Mouse (Mus musculus): ENCODE measurements around the gene Crybb1. TPM values are rescaled to one million over a fixed set of nuclear protein-coding genes. Genes with fewer than 3 reads are reported as not detected.

The Crybb1 gene
- polyA plus RNA-seq, 1 experiment from 2014 or later, result 2.9 TPM

DNA sequence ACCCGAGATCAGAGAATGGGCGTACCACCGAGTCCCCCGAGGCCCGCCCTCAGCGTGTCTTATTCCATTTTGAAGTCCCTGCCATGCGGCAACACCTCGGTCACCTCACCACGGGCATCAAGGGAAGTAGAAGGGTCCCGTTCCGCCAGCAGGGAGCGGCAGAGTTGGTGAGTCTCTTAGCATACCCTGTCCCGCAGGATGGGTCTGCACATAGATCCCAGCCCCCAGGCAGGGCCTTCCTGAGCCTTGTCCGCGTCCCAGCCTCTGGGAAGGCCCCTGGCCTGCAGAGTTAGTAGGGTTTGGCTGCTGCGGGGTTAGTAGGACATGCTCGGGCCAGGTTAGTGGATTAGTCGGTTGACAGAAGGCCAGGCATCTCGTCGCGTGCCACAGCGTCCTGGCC lies 38.6 kb upstream of the Crybb1 start:
- Histone ChIP-seq H3K9me3 (no peaks in the 10 kb centered on the region), H3K27me3 (replicated peaks) (no peaks in the 10 kb centered on the region), H3K9ac (peak overlapping the region; percentile 30; the same call in 1 of the 2 replicates), H3K27ac (peak overlapping the region; percentile 57), H3K4me1 (peaks cover 84% of the 10 kb centered on the region), H3K36me3 (peaks cover 41% of the 10 kb centered on the region), H3K4me3 (no peak overlapping the region), H3K4me2 (replicated peaks) (peak overlapping the region; percentile 25; the same call in 1 of the 2 replicates)
- 55% methylated on average over 22 of the region's 22 CpGs for WGBS
- ATAC-seq (ENCODE audit: low FRiP score, low read depth), result no peak

DNA sequence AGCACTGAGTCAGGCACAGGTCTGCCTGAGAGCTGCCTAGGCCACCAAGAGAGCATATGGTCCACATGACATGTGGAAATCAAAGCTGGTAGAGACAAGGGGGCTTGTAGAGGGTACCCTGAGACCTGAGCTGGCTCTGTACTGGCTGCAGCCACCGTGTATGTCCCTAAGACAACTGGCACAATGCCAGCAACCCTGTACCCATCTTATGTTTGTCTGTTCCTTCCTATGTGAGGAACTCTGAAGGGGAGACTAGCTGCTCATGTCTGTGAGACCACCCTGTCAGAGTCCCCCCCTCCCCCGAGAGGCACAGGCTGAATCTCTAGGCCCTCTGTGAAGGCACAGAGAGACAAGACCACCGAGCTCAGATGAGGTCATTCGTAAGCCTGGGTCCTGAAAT lies 36.9 kb upstream of the Crybb1 start:
- no peak overlapping the region for H3K4me3 ChIP-seq
- no peak for ATAC-seq (ENCODE audit: low FRiP score, low read depth)
- peaks cover 92% of the 10 kb centered on the region for H3K4me1 ChIP-seq
- no peak overlapping the region for H3K9ac ChIP-seq
- H3K9me3 ChIP-seq, result no peaks in the 10 kb centered on the region
- 69% methylated on average over 4 of the region's 4 CpGs for WGBS
- no peaks in the 10 kb centered on the region for H3K27me3 ChIP-seq (replicated peaks)
- H3K27ac ChIP-seq, result peak overlapping the region; percentile 34
- no peak overlapping the region for H3K4me2 ChIP-seq (replicated peaks)
- H3K36me3 ChIP-seq, result peaks cover 56% of the 10 kb centered on the region

DNA sequence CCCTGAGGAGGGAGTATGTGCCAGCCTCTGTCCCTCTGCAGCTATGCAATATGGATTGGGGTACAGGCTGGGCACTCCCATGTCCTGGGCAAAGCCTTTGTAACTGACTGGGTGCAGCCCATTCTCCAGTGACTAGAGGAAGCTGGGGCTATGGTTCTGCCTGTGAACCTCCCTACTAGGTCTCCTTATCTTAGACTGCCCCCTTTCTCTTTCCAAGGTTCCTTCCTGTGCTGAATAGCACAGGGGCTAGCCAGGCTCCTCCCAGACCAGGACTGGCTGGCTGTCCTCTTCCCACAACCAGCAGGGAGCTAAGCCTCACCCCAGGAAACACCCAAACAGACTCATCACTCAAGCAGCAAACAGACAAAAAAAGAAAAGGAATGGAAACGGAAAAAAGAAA lies 36.2 kb upstream of the Crybb1 start:
- no peaks in the 10 kb centered on the region for H3K27me3 ChIP-seq (replicated peaks)

DNA sequence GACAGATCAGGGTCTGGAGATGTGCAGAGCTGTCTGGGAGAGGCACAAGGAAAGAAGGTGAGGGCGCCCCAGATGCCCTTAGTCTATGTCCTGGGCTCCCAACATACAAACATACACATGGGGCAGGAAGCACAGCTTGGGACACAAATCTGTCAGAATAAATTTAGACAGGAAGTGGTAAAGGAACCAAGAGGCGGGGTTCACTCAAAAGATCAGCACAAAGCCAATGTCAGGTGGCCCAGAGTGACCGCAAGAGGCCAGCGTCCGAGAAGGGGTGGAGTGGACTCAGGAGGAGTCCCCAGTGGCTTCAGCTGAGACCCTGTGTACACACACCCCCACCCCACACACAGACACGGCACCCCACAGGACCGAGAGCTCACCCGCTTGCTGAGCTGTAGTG lies 35.4 kb upstream of the Crybb1 start:
- H3K4me1 ChIP-seq, result peaks cover 92% of the 10 kb centered on the region
- H3K9ac ChIP-seq, result no peak overlapping the region
- no peak overlapping the region for H3K4me3 ChIP-seq
- peaks cover 67% of the 10 kb centered on the region for H3K36me3 ChIP-seq
- H3K4me2 ChIP-seq (replicated peaks), result 0 out of 2 replicates have a peak overlapping the region, but pooled peaks have one; percentile 14
- no peak for ATAC-seq (ENCODE audit: low FRiP score, low read depth)
- 0 out of 2 replicates have a peak overlapping the region, but pooled peaks have one; percentile 22 for H3K27ac ChIP-seq
- no peaks in the 10 kb centered on the region for H3K27me3 ChIP-seq (replicated peaks)
- whole genome bisulfite sequencing, result 79% methylated on average over 8 of the region's 8 CpGs
- H3K9me3 ChIP-seq, result no peaks in the 10 kb centered on the region

More for the DNA sequence above, 36.2 kb upstream of the Crybb1 start:
- H3K36me3 ChIP-seq, result peaks cover 64% of the 10 kb centered on the region
- peaks cover 92% of the 10 kb centered on the region for H3K4me1 ChIP-seq
- 0 out of 2 replicates have a peak overlapping the region, but pooled peaks have one; percentile 23 for H3K9ac ChIP-seq
- WGBS, result 8% methylated on average over 1 of the region's 1 CpGs
- H3K27ac ChIP-seq, result 0 out of 2 replicates have a peak overlapping the region, but pooled peaks have one; percentile 5
- H3K9me3 ChIP-seq, result no peaks in the 10 kb centered on the region
- no peak overlapping the region for H3K4me3 ChIP-seq
- ATAC-seq (ENCODE audit: low FRiP score, low read depth), result no peak
- 0 out of 2 replicates have a peak overlapping the region, but pooled peaks have one; percentile 1 for H3K4me2 ChIP-seq (replicated peaks)

DNA sequence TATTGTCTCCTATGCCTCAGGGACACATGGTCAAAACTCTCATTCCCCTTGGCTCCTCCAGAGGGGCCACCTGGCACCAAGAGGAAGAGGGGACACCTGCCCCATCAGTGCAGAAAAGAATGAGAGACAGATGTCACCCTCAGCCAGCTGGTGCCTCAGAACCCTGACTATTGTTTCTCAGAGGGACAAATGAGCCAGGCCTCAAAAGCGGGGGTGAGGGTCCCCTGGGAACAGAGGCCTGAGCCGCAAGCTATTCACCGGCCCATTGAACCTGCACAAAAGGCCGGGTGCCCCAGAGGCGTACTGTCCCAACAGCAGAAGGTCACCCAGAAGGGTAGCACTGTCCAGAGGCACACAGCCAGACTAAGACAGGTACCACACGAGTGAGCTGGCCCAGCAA lies 30.0 kb upstream of the Crybb1 start:
- 14% methylated on average over 6 of the region's 6 CpGs for WGBS
- ATAC-seq (ENCODE audit: low FRiP score, low read depth), result peak; percentile 22; the same call in 1 of the 2 replicates
- H3K4me3 ChIP-seq, result peak overlapping the region; percentile 67
- H3K9ac ChIP-seq, result peak overlapping the region; percentile 81
- peaks cover 71% of the 10 kb centered on the region for H3K4me1 ChIP-seq
- H3K27ac ChIP-seq, result peak overlapping the region; percentile 51; the same call in 1 of the 2 replicates
- no peaks in the 10 kb centered on the region for H3K9me3 ChIP-seq
- 0 out of 2 replicates have a peak, but pooled peaks cover 4% of the 10 kb centered on the region for H3K27me3 ChIP-seq (replicated peaks)
- peaks cover 39% of the 10 kb centered on the region for H3K36me3 ChIP-seq
- peak overlapping the region; percentile 83 for H3K4me2 ChIP-seq (replicated peaks)

DNA sequence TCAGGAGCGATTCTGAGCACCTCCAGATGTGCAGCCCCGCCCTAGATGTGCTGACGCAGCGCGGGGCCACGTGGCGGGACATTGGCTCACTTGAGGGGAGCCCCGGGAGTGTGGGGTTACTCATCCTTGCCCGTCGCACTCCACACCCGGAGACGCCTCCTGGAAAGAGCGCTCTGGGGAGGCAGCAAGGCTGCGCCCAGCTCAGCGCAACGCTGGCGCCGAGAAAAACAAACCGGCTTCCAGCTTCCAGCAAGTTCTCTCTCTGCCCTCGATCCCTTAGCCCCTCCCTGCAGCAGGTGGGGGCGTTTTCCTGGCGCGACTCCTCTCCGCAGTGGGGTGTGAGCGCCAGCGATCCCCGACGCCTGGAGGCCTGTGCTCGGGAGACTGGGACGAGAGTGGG lies 28.3 kb upstream of the Crybb1 start:
- Histone ChIP-seq H3K27me3 (replicated peaks) (0 out of 2 replicates have a peak, but pooled peaks cover 4% of the 10 kb centered on the region), H3K4me3 (peak overlapping the region; percentile 67), H3K9ac (peak overlapping the region; percentile 81), H3K4me1 (peaks cover 65% of the 10 kb centered on the region), H3K36me3 (peaks cover 24% of the 10 kb centered on the region), H3K9me3 (no peaks in the 10 kb centered on the region), H3K27ac (peak overlapping the region; percentile 98), H3K4me2 (replicated peaks) (peak overlapping the region; percentile 83)
- ATAC-seq (ENCODE audit: low FRiP score, low read depth), result no peak
- 2% methylated on average over 30 of the region's 30 CpGs for WGBS

DNA sequence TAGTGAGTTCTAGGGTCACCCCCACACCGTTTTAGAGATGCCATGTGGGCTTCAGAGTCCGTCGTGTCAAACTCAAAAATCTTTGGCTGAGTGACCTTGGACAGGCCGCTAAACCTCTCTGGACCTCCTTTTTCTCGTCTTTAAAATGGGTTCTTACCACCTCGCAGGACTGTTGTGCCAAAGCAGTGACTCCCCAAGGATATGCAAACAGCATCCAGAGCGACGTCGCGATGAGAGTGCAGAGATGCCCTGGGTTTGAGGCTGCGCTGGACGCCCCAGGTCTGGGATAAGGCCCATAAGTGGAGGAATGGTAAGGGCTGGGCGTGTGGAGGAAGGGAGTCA lies 27.7 kb upstream of the Crybb1 start:
- ATAC-seq (ENCODE audit: low FRiP score, low read depth), result no peak; the same call in 1 of the 2 replicates
- no peaks in the 10 kb centered on the region for H3K9me3 ChIP-seq
- peak overlapping the region; percentile 98 for H3K27ac ChIP-seq
- peaks cover 60% of the 10 kb centered on the region for H3K4me1 ChIP-seq
- H3K36me3 ChIP-seq, result peaks cover 19% of the 10 kb centered on the region
- peak overlapping the region; percentile 83 for H3K4me2 ChIP-seq (replicated peaks)
- 0 out of 2 replicates have a peak, but pooled peaks cover 4% of the 10 kb centered on the region for H3K27me3 ChIP-seq (replicated peaks)
- H3K9ac ChIP-seq, result peak overlapping the region; percentile 81
- 1% methylated on average over 13 of the region's 13 CpGs for WGBS
- peak overlapping the region; percentile 67 for H3K4me3 ChIP-seq

DNA sequence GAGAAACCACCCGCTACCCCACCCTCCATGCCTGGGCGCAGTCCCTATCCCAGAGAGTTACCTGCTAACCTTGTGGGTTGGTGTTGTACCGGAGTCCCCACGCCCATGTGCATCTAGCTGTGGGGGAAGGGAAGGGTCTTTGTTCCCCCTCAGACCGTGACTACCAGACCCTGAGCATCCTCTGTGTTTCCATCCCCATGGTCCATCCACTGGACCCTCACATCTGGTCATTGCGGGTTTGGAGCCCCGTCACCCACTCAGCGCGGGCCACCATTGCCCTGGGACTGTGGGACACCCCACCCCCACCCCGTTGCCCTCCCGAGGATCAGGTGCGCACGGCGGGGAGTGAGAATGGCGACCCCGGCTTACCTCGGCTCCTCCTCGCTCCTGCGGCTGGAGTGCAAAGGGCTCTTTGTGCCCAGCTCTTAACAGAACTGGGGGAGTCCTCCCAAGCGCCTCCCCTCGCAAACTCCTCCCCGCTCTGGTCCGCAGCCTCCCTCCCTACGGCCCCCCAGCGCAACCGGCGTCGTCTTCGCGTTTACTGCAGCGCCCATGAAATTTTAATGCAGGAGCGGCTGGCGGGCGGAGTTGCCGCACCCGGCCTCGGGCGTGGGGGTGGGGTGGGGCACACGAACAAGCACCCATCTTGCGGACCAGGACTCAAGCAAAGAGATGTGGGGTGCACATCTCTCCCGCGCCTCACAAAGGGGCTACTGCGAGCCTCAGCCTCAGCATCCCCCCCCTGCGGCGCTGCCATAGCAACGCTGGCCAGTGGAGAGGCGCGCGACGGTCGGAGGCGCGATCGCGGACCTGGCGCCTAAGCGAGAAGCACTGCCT lies 27.2 kb upstream of the Crybb1 start:
- H3K4me1 ChIP-seq, result peaks cover 54% of the 10 kb centered on the region
- peak overlapping the region; percentile 81 for H3K9ac ChIP-seq
- under 1% methylated on average over 57 of the region's 57 CpGs for WGBS
- H3K4me3 ChIP-seq, result peak overlapping the region; percentile 67
- H3K9me3 ChIP-seq, result no peaks in the 10 kb centered on the region
- peak overlapping the region; percentile 83 for H3K4me2 ChIP-seq (replicated peaks)
- ATAC-seq (ENCODE audit: low FRiP score, low read depth), result peak; percentile 86
- peaks cover 13% of the 10 kb centered on the region for H3K36me3 ChIP-seq
- peak overlapping the region; percentile 98 for H3K27ac ChIP-seq
- 0 out of 2 replicates have a peak, but pooled peaks cover 4% of the 10 kb centered on the region for H3K27me3 ChIP-seq (replicated peaks)

DNA sequence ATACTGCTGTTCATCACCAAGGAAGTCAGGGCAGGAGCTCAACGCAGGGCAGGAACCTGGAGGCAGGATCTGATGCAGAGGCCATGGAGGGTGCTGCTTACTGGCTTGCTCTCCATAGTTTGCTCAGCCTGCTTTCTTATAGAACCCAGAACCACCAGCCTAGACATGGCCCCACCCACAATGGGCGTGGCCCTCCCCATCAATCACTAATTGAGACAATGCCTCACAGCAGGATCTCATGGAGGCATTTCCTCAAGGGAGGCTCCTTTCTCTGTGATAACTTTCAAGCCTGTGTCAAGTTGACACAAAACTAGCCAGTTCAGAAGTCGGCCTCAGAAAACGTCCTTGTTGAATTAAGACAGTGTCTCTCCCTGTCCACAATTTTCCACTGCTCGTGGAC lies 19.8 kb upstream of the Crybb1 start:
- no peak for ATAC-seq (ENCODE audit: low FRiP score, low read depth)
- Histone ChIP-seq H3K36me3 (no peaks in the 10 kb centered on the region), H3K4me1 (peaks cover 54% of the 10 kb centered on the region), H3K27me3 (replicated peaks) (no peaks in the 10 kb centered on the region), H3K9ac (no peak overlapping the region), H3K9me3 (no peaks in the 10 kb centered on the region), H3K4me3 (no peak overlapping the region), H3K4me2 (replicated peaks) (peak overlapping the region; percentile 47; the same call in 1 of the 2 replicates), H3K27ac (no peak overlapping the region)
- WGBS, result 58% methylated on average over 5 of the region's 5 CpGs

DNA sequence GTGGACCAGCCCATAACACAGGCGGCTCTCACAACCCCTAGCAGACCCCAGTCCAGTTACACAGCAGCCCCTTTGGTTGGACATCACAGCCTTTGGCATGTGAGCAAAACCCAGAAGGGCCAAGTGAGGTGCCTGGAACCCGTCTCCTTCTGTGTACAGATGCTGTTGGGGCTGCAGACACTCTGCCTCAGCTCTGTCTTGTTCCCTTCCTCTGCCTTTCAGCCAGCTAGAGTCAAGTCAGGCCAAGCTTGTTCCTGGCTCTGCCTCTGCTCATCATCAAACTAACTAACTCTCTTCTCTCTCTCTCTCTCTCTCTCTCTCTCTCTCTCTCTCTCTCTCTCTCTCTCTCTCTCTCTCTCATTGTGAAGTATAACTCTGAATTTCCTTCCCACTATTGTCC lies 19.0 kb upstream of the Crybb1 start:
- Histone ChIP-seq H3K9ac (peak overlapping the region; percentile 59), H3K27me3 (replicated peaks) (no peaks in the 10 kb centered on the region), H3K4me1 (peaks cover 52% of the 10 kb centered on the region), H3K27ac (peak overlapping the region; percentile 88), H3K4me2 (replicated peaks) (peak overlapping the region; percentile 47), H3K4me3 (no peak overlapping the region), H3K36me3 (no peaks in the 10 kb centered on the region), H3K9me3 (no peaks in the 10 kb centered on the region)
- no peak for ATAC-seq (ENCODE audit: low FRiP score, low read depth)
- 54% methylated on average over 2 of the region's 2 CpGs for WGBS

DNA sequence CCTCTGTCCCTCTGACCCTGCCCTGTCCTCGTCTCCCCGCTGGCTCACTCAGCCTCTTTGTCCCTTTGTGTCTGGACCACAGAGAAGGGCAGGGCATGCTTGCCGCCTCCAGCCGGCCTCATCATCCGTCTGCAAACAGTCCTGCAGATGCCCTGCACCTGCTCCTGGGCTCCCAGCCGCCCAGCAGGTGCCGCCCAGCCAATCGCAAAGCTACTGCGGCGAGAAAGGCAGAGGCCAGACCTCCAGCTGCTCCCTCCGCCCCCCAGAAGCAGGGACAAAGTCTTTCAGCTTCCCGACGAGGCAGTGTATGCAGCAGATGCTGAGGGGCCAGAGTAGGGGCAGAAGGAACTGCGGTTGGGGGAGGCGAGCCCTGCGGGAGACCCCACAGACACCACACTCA lies 18.2 kb upstream of the Crybb1 start:
- H3K4me3 ChIP-seq, result peak overlapping the region; percentile 18; the same call in 1 of the 2 replicates
- no peaks in the 10 kb centered on the region for H3K27me3 ChIP-seq (replicated peaks)
- H3K9ac ChIP-seq, result peak overlapping the region; percentile 59
- ATAC-seq (ENCODE audit: low FRiP score, low read depth), result peak; percentile 73
- H3K27ac ChIP-seq, result peak overlapping the region; percentile 88
- under 1% methylated on average over 16 of the region's 16 CpGs for WGBS
- no peaks in the 10 kb centered on the region for H3K36me3 ChIP-seq
- peak overlapping the region; percentile 47 for H3K4me2 ChIP-seq (replicated peaks)
- peaks cover 49% of the 10 kb centered on the region for H3K4me1 ChIP-seq
- H3K9me3 ChIP-seq, result no peaks in the 10 kb centered on the region

DNA sequence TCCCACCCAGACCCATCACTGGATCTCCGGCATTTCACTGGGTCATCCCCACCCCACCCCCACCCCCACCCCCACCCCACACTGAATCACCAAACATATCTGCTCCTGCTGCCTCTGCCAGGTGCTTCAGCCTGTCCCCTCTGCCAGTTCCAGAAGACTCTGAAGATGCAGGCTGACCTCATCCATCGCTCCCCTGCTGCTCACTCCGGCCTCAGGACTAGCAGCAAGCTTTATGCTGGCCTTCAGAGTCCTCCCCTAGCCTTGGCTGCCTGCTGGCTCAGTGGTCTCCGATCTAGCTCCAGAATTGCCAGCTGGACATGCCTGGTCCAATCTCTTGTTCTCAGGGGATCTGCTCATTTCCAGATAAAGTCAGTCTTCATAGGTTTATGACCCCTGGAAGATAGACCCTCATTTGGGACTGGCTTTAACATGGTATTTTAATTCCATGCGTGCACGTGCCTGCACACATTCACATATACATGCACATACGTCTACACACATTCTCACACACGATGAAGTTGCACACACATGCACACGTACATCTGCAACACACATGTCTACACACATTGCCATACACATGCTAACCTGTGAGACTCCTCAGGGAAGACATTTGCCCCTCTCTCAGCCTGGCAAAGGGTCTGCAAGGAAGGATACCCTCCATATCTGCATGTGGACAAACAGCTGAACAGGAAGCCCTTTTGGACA lies 17.6 kb upstream of the Crybb1 start:
- ATAC-seq (ENCODE audit: low FRiP score, low read depth), result no peak; the same call in 1 of the 2 replicates
- Histone ChIP-seq H3K36me3 (no peaks in the 10 kb centered on the region), H3K27ac (peak overlapping the region; percentile 88), H3K27me3 (replicated peaks) (no peaks in the 10 kb centered on the region), H3K9me3 (no peaks in the 10 kb centered on the region), H3K4me2 (replicated peaks) (peak overlapping the region; percentile 47), H3K4me1 (peaks cover 49% of the 10 kb centered on the region), H3K9ac (peak overlapping the region; percentile 59), H3K4me3 (0 out of 2 replicates have a peak overlapping the region, but pooled peaks have one; percentile 18)
- WGBS, result 37% methylated on average over 9 of the region's 9 CpGs
